Mouse (Mus musculus) hindbrain, embryonic 14.5 days (tissue): ENCODE results near the gene Il2rb. TPM values are rescaled to one million over a fixed set of nuclear protein-coding genes. Genes with fewer than 3 reads are reported as not detected.

Experiments used
- ATAC-seq: fragments of 200-750 bp; cut with Nextera tagmentation; 2 replicates; pipeline ENCODE4 v1.8.0; 2017; ENCODE audit warnings: moderate number of reproducible peaks, mild to moderate bottlenecking, moderate TSS enrichment, moderate library complexity; ENCODE audit not compliant: low FRiP score
- DNase-seq: peaks from one replicate; pipeline ENCODE4 v3.0.0-alpha.2; 2015; ENCODE audit warnings: low spot score
- H3K27ac ChIP-seq: fragments of 300-500 bp; sonication (generic); 2 replicates; pipeline ENCODE4 v1.5.1; 2014; ENCODE audit warnings: mild to moderate bottlenecking, moderate library complexity
- H3K27me3 ChIP-seq: fragments of 300-500 bp; sonication (generic); 2 replicates; pipeline ENCODE4 v1.6.1; 2014; ENCODE audit warnings: mild to moderate bottlenecking, low read length, mixed read lengths; ENCODE audit not compliant: control insufficient read depth, insufficient read depth
- H3K36me3 ChIP-seq: fragments of 300-500 bp; sonication (generic); replicated peaks from 2 replicates; pipeline ENCODE4 v1.6.1; 2014; ENCODE audit not compliant: control insufficient read depth, insufficient read depth
- H3K4me1 ChIP-seq: fragments of 300-500 bp; sonication (generic); replicated peaks from 2 replicates; pipeline ENCODE4 v1.6.1; 2014; ENCODE audit warnings: antibody characterized with exemption, low read length, mixed read lengths; ENCODE audit not compliant: control insufficient read depth, insufficient read depth
- H3K4me2 ChIP-seq: fragments of 300-500 bp; sonication (generic); replicated peaks from 2 replicates; pipeline ENCODE4 v1.6.1; 2014; ENCODE audit warnings: mild to moderate bottlenecking, moderate library complexity
- H3K4me3 ChIP-seq: fragments of 300-500 bp; sonication (generic); replicated peaks from 2 replicates; pipeline ENCODE4 v1.5.1; 2014; ENCODE audit warnings: mild to moderate bottlenecking, low read length
- H3K9ac ChIP-seq: fragments of 300-500 bp; sonication (generic); 2 replicates; pipeline ENCODE4 v1.6.1; 2014
- H3K9me3 ChIP-seq: fragments of 300-500 bp; sonication (generic); 2 replicates; pipeline ENCODE4 v1.6.1; 2016; ENCODE audit warnings: low read length; ENCODE audit not compliant: control insufficient read depth
- WGBS: fragments of 180-500 bp; shearing (Covaris S2); extraction: QIAGEN DNeasy Blood & Tissue Kit; methylation state at CpG from one replicate; pipeline ENCODE4 v1.1.7; 2014; 5-methylcytosine and 5-hydroxymethylcytosine counted together
- polyA plus RNA-seq: library from polyadenylated mRNA; unstranded; fragments of >200 nt; fragmentation: Nextera tagmentation; extraction: Ambion mirVana; gene quantifications from 2 replicates; pipeline ENCODE4 v1.2.1, GENCODE M21; 2014

Il2rb gene
- polyA plus RNA-seq, 1 experiment from 2014 or later: 0.20 TPM

- no peak overlapping the region for H3K27ac ChIP-seq
- WGBS: 84% methylated on average over 5 of the region's 5 CpGs
- H3K27me3 ChIP-seq: no peaks in the 10 kb centered on the region
- no peaks in the 10 kb centered on the region for H3K4me1 ChIP-seq
- no peaks in the 10 kb centered on the region for H3K36me3 ChIP-seq
- ATAC-seq: no peak
- no peak overlapping the region for H3K4me3 ChIP-seq
- no peak overlapping the region for H3K9ac ChIP-seq
- no peaks in the 10 kb centered on the region for H3K9me3 ChIP-seq
- DNase-seq: no peak
- H3K4me2 ChIP-seq: no peak overlapping the region
Observed at GRCm38 (mm10) chr15:78479470-78479869, 15.6 kb downstream of the Il2rb start.

GRCm38 (mm10) chr15:78478073-78478472 is 17.0 kb downstream of the Il2rb start:
- no peaks in the 10 kb centered on the region for H3K9me3 ChIP-seq
- H3K27me3 ChIP-seq: no peaks in the 10 kb centered on the region
- DNase-seq (no peak), ATAC-seq (no peak)
- H3K4me3 ChIP-seq: no peak overlapping the region
- no peaks in the 10 kb centered on the region for H3K4me1 ChIP-seq
- WGBS: 86% methylated on average over 4 of the region's 4 CpGs
- H3K9ac ChIP-seq: no peak overlapping the region
- no peaks in the 10 kb centered on the region for H3K36me3 ChIP-seq
- no peak overlapping the region for H3K4me2 ChIP-seq
- H3K27ac ChIP-seq: no peak overlapping the region

- ATAC-seq (no peak), DNase-seq (no peak)
- H3K9me3 ChIP-seq: no peaks in the 10 kb centered on the region
- no peak overlapping the region for H3K4me3 ChIP-seq
- no peaks in the 10 kb centered on the region for H3K27me3 ChIP-seq
- H3K27ac ChIP-seq: no peak overlapping the region
- H3K36me3 ChIP-seq: no peaks in the 10 kb centered on the region
- H3K9ac ChIP-seq: no peak overlapping the region
- WGBS: 90% methylated on average over 1 of the region's 1 CpGs
- no peaks in the 10 kb centered on the region for H3K4me1 ChIP-seq
- H3K4me2 ChIP-seq: no peak overlapping the region
Observed at GRCm38 (mm10) chr15:78476878-78477277, 18.2 kb downstream of the Il2rb start.

GRCm38 (mm10) chr15:78475604-78476031 is 19.5 kb downstream of the Il2rb start:
- Histone ChIP-seq H3K4me2 (no peak overlapping the region), H3K9ac (no peak overlapping the region), H3K4me3 (no peak overlapping the region), H3K36me3 (no peaks in the 10 kb centered on the region), H3K27me3 (no peaks in the 10 kb centered on the region), H3K27ac (no peak overlapping the region), H3K9me3 (no peaks in the 10 kb centered on the region), H3K4me1 (no peaks in the 10 kb centered on the region)
- WGBS: 68% methylated on average over 3 of the region's 3 CpGs
- DNase-seq (no peak), ATAC-seq (no peak)

GRCm38 (mm10) chr15:78473442-78473841 is 21.6 kb downstream of the Il2rb start:
- no peaks in the 10 kb centered on the region for H3K9me3 ChIP-seq
- no peak for DNase-seq
- no peaks in the 10 kb centered on the region for H3K27me3 ChIP-seq
- ATAC-seq: no peak
- H3K4me1 ChIP-seq: no peaks in the 10 kb centered on the region
- H3K4me3 ChIP-seq: no peak overlapping the region
- H3K36me3 ChIP-seq: no peaks in the 10 kb centered on the region
- WGBS: 79% methylated on average over 6 of the region's 6 CpGs
- no peak overlapping the region for H3K27ac ChIP-seq
- no peak overlapping the region for H3K9ac ChIP-seq
- H3K4me2 ChIP-seq: no peak overlapping the region

GRCm38 (mm10) chr15:78471902-78472301 is 23.2 kb downstream of the Il2rb start:
- Histone ChIP-seq H3K36me3 (no peaks in the 10 kb centered on the region), H3K4me2 (no peak overlapping the region), H3K27ac (no peak overlapping the region), H3K4me3 (no peak overlapping the region), H3K9ac (no peak overlapping the region), H3K27me3 (no peaks in the 10 kb centered on the region), H3K4me1 (no peaks in the 10 kb centered on the region), H3K9me3 (no peaks in the 10 kb centered on the region)
- DNase-seq (no peak), ATAC-seq (no peak)
- 55% methylated on average over 7 of the region's 7 CpGs for WGBS

- Histone ChIP-seq H3K27me3 (no peaks in the 10 kb centered on the region), H3K4me2 (no peak overlapping the region), H3K36me3 (no peaks in the 10 kb centered on the region), H3K9ac (no peak overlapping the region), H3K4me3 (no peak overlapping the region), H3K9me3 (no peaks in the 10 kb centered on the region), H3K27ac (no peak overlapping the region), H3K4me1 (no peaks in the 10 kb centered on the region)
- ATAC-seq (no peak), DNase-seq (no peak)
- WGBS: 68% methylated on average over 4 of the region's 4 CpGs
Observed at GRCm38 (mm10) chr15:78470495-78471276, 24.4 kb downstream of the Il2rb start.

- DNase-seq (no peak), ATAC-seq (no peak)
- Histone ChIP-seq H3K36me3 (no peaks in the 10 kb centered on the region), H3K9ac (no peak within 1 kb of the TSS), H3K4me2 (no peak within 1 kb of the TSS), H3K4me1 (no peaks in the 10 kb centered on the region), H3K4me3 (no peak within 1 kb of the TSS), H3K27ac (no peak within 1 kb of the TSS), H3K9me3 (no peaks in the 10 kb centered on the region), H3K27me3 (no peaks in the 10 kb centered on the region)
- WGBS: 81% methylated on average over 7 of the region's 7 CpGs
Observed at GRCm38 (mm10) chr15:78468379-78468937, 26.6 kb downstream of the Il2rb start, which contains the start of gene Tmprss6. TSS of gene Tmprss6 (minus strand) at chr15:78468634.

GRCm38 (mm10) chr15:78467570-78467969 is 27.5 kb downstream of the Il2rb start:
- Histone ChIP-seq H3K4me1 (no peaks in the 10 kb centered on the region), H3K27ac (no peak overlapping the region), H3K9ac (no peak overlapping the region), H3K36me3 (no peaks in the 10 kb centered on the region), H3K4me3 (no peak overlapping the region), H3K9me3 (no peaks in the 10 kb centered on the region), H3K4me2 (no peak overlapping the region), H3K27me3 (no peaks in the 10 kb centered on the region)
- ATAC-seq (no peak), DNase-seq (no peak)
- WGBS: 95% methylated on average over 7 of the region's 7 CpGs
